Mouse (Mus musculus): Measurements from ENCODE around the gene Zfp526. TPM values are rescaled to one million over a fixed set of nuclear protein-coding genes. Genes with fewer than 3 reads are reported as not detected.

Zfp526 gene
- polyA plus RNA-seq, 1 experiment, result 8.7 TPM

- no peak for TF ChIP-seq POLR2A (IDR thresholded peaks at IDR 0.05; ENCODE audit: low read depth, low read length)
- TF ChIP-seq CTCF (IDR thresholded peaks at IDR 0.05; ENCODE audit: extremely low read depth, insufficient read length, insufficient replicate concordance, low read depth, low read length), result no peak
Measured at GRCm38 (mm10) chr7:25209161-25209622, 12.0 kb upstream of the Zfp526 start.

GRCm38 (mm10) chr7:25210482-25210881 lies 10.7 kb upstream of the Zfp526 start:
- Histone ChIP-seq H3K36me3 (ENCODE audit: control insufficient read depth, insufficient read depth, low read length) (peaks cover 61% of the 10 kb centered on the region), H3K27me3 (ENCODE audit: control insufficient read depth, insufficient read depth, low read length) (no peaks in the 10 kb centered on the region), H3K4me3 (ENCODE audit: low read depth, low read length) (no peak overlapping the region), H3K4me1 (ENCODE audit: control insufficient read depth, insufficient read depth, insufficient read length, low read length) (peaks cover 41% of the 10 kb centered on the region), H3K27ac (ENCODE audit: insufficient read depth, low read depth, low read length) (0 out of 2 replicates have a peak overlapping the region, but pooled peaks have one; percentile 91)
- no peak for TF ChIP-seq CTCF (IDR thresholded peaks at IDR 0.05; ENCODE audit: extremely low read depth, insufficient read length, insufficient replicate concordance, low read depth, low read length)
- no peak for TF ChIP-seq POLR2A (IDR thresholded peaks at IDR 0.05; ENCODE audit: low read depth, low read length)
- 89% methylated on average over 4 of the region's 4 CpGs for WGBS

More at GRCm38 (mm10) chr7:25209161-25209622, 12.0 kb upstream of the Zfp526 start:
- no peaks in the 10 kb centered on the region for H3K27me3 ChIP-seq (ENCODE audit: control insufficient read depth, insufficient read depth, low read length)
- H3K4me3 ChIP-seq (ENCODE audit: low read depth, low read length), result peak overlapping the region; percentile 40
- peak overlapping the region; percentile 91 for H3K27ac ChIP-seq (ENCODE audit: insufficient read depth, low read depth, low read length)
- 32% methylated on average over 3 of the region's 3 CpGs for WGBS
- peaks cover 58% of the 10 kb centered on the region for H3K36me3 ChIP-seq (ENCODE audit: control insufficient read depth, insufficient read depth, low read length)
- H3K4me1 ChIP-seq (ENCODE audit: control insufficient read depth, insufficient read depth, insufficient read length, low read length), result peaks cover 48% of the 10 kb centered on the region

GRCm38 (mm10) chr7:25213099-25213498 lies 8.1 kb upstream of the Zfp526 start:
- WGBS, result 47% methylated on average over 3 of the region's 3 CpGs

GRCm38 (mm10) chr7:25214172-25214571 lies 7.1 kb upstream of the Zfp526 start:
- no peaks in the 10 kb centered on the region for H3K27me3 ChIP-seq (ENCODE audit: control insufficient read depth, insufficient read depth, low read length)
- 94% methylated on average over 2 of the region's 2 CpGs for WGBS
- H3K4me1 ChIP-seq (ENCODE audit: control insufficient read depth, insufficient read depth, insufficient read length, low read length), result peaks cover 14% of the 10 kb centered on the region
- H3K27ac ChIP-seq (ENCODE audit: insufficient read depth, low read depth, low read length), result peak overlapping the region; percentile 17
- peaks cover 44% of the 10 kb centered on the region for H3K36me3 ChIP-seq (ENCODE audit: control insufficient read depth, insufficient read depth, low read length)
- H3K4me3 ChIP-seq (ENCODE audit: low read depth, low read length), result no peak overlapping the region
- no peak for TF ChIP-seq CTCF (IDR thresholded peaks at IDR 0.05; ENCODE audit: extremely low read depth, insufficient read length, insufficient replicate concordance, low read depth, low read length)
- no peak for TF ChIP-seq POLR2A (IDR thresholded peaks at IDR 0.05; ENCODE audit: low read depth, low read length)

More at GRCm38 (mm10) chr7:25213099-25213498, 8.1 kb upstream of the Zfp526 start:
- no peaks in the 10 kb centered on the region for H3K27me3 ChIP-seq (ENCODE audit: control insufficient read depth, insufficient read depth, low read length)
- H3K36me3 ChIP-seq (ENCODE audit: control insufficient read depth, insufficient read depth, low read length), result peaks cover 50% of the 10 kb centered on the region
- H3K4me1 ChIP-seq (ENCODE audit: control insufficient read depth, insufficient read depth, insufficient read length, low read length), result peaks cover 21% of the 10 kb centered on the region
- TF ChIP-seq CTCF (IDR thresholded peaks at IDR 0.05; ENCODE audit: extremely low read depth, insufficient read length, insufficient replicate concordance, low read depth, low read length) (no peak), POLR2A (IDR thresholded peaks at IDR 0.05; ENCODE audit: low read depth, low read length) (no peak)
- H3K4me3 ChIP-seq (ENCODE audit: low read depth, low read length), result no peak overlapping the region
- no peak overlapping the region for H3K27ac ChIP-seq (ENCODE audit: insufficient read depth, low read depth, low read length)

- 22% methylated on average over 12 of the region's 12 CpGs for WGBS
- Histone ChIP-seq H3K4me3 (ENCODE audit: low read depth, low read length) (peak overlapping the region; percentile 45), H3K36me3 (ENCODE audit: control insufficient read depth, insufficient read depth, low read length) (peaks cover 17% of the 10 kb centered on the region), H3K4me1 (ENCODE audit: control insufficient read depth, insufficient read depth, insufficient read length, low read length) (peaks cover 11% of the 10 kb centered on the region), H3K27me3 (ENCODE audit: control insufficient read depth, insufficient read depth, low read length) (no peaks in the 10 kb centered on the region), H3K27ac (ENCODE audit: insufficient read depth, low read depth, low read length) (peak overlapping the region; percentile 89)
- TF ChIP-seq CTCF (IDR thresholded peaks at IDR 0.05; ENCODE audit: extremely low read depth, insufficient read length, insufficient replicate concordance, low read depth, low read length) (no peak), POLR2A (IDR thresholded peaks at IDR 0.05; ENCODE audit: low read depth, low read length) (no peak)
Measured at GRCm38 (mm10) chr7:25217653-25218395, 3.4 kb upstream of the Zfp526 start.

GRCm38 (mm10) chr7:25218705-25219415 lies 2.4 kb upstream of the Zfp526 start:
- 1% methylated on average over 53 of the region's 53 CpGs for WGBS
- Histone ChIP-seq H3K4me1 (ENCODE audit: control insufficient read depth, insufficient read depth, insufficient read length, low read length) (peaks cover 11% of the 10 kb centered on the region), H3K27ac (ENCODE audit: insufficient read depth, low read depth, low read length) (peak overlapping the region; percentile 89), H3K27me3 (ENCODE audit: control insufficient read depth, insufficient read depth, low read length) (no peaks in the 10 kb centered on the region), H3K36me3 (ENCODE audit: control insufficient read depth, insufficient read depth, low read length) (peaks cover 13% of the 10 kb centered on the region), H3K4me3 (ENCODE audit: low read depth, low read length) (peak overlapping the region; percentile 84)
- TF ChIP-seq POLR2A (IDR thresholded peaks at IDR 0.05; ENCODE audit: low read depth, low read length), result no peak

- Histone ChIP-seq H3K27ac (ENCODE audit: insufficient read depth, low read depth, low read length) (peak overlapping the region; percentile 89), H3K36me3 (ENCODE audit: control insufficient read depth, insufficient read depth, low read length) (peaks cover 16% of the 10 kb centered on the region), H3K27me3 (ENCODE audit: control insufficient read depth, insufficient read depth, low read length) (no peaks in the 10 kb centered on the region), H3K4me3 (ENCODE audit: low read depth, low read length) (peak overlapping the region; percentile 84), H3K4me1 (ENCODE audit: control insufficient read depth, insufficient read depth, insufficient read length, low read length) (peaks cover 11% of the 10 kb centered on the region)
- TF ChIP-seq CTCF (IDR thresholded peaks at IDR 0.05; ENCODE audit: extremely low read depth, insufficient read length, insufficient replicate concordance, low read depth, low read length) (peak; percentile 10; the same call in 1 of the 2 replicates), POLR2A (IDR thresholded peaks at IDR 0.05; ENCODE audit: low read depth, low read length) (no peak)
- WGBS, result under 1% methylated on average over 16 of the region's 16 CpGs
Measured at GRCm38 (mm10) chr7:25219416-25219750, 1.8 kb upstream of the Zfp526 start.

All from small intestine, adult 2 months (tissue).